Mouse (Mus musculus): Measurements from ENCODE around the gene Fam19a4. TPM values are rescaled to one million over a fixed set of nuclear protein-coding genes. Genes with fewer than 3 reads are reported as not detected.
A peak's percentile ranks its signal among the peaks of the same experiment; 100 is the strongest.

Gene Fam19a4
- not detected in 2 replicates for total RNA-seq (2015)
- 0.33 TPM in 1 of 2 replicates, not detected in the other for total RNA-seq (2017)

- peak; percentile 37; the same call in 1 of the 2 replicates for ATAC-seq (replicated peaks; ENCODE audit: poor library complexity)
These were observed at the start of gene Fam19a4 for GRCm38 (mm10) chr6:97060074-97060681. Gene Fam19a4 (minus strand): TSS chr6:97060413.

DNA sequence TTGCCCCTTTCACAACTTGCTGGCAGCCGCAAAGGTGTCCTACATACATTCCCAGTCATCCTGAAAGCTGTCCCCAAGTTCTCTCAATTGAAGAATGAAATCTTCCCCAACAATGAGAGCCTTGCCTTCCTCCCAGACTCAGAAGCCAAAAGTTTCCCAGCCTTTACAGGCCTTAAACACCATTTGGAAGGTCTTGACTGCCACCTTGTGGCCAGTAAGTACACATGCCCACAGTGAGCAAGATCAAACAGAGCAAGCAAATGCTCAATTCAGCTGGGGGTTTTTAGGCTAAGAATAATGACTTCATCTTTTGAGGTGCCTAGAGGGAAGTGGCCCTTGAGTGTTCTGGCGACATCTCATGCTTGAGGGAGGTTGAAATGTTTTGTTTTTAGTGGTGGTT, 46.6 kb upstream of the Fam19a4 start:
- peak; percentile 86 for ATAC-seq (replicated peaks; ENCODE audit: poor library complexity)

DNA sequence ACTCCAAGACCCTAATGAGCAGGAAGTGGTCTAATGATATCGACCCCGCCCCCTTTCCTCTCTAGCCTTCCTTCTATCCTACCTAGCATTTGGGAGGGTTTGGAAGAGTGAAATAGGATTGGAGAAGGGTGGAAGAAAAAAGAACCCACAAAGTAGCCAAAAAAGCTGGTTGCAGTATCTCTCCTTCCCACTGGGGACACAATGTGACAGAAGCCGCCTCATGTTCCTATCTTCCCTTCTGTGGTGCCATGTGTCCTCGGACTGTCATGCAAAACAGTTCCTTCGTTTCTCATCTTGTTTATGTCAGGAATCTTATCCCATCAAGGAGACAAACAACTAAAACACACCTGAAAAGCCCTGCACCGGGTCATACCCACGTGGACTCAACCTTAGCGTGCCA, 45.9 kb upstream of the Fam19a4 start:
- no peak for ATAC-seq (replicated peaks; ENCODE audit: poor library complexity)

GRCm38 (mm10) chr6:97104264-97104852, 44.1 kb upstream of the Fam19a4 start:
- ATAC-seq (replicated peaks; ENCODE audit: poor library complexity) = peak; percentile 70

DNA sequence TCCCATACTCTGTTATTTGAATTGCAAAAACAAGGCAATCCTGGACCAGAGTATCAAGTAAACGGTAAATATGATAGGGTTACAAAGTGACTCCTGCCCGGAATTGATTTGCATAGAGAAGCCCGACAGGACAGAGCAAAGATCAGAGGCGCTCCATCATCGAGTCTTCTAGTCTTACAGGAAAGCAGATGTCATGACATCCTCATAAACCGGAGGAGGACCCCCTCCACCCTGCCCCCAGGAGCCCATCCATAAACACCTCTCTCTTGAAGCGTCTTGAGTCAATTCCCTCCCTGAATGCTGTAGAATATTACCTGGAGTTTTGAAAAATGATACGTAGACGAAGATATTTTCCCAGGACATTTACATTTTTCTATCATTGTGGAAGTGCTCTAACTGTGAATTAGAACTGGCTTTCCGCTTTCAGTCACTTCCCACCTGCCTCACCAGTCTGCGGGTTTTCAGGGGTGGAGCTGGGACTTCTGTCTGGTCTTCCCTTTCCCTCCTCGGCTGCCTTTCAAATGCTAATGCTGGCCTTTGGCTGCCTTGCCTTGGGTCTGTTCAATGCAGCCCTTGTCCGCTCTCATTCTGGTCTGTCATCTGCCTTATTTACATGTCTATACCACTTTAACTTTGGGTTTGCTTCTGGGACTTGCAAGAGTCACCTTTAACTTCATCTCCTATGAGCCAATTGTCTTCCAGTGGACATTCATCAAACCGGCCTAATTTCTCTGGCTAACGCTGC, 41.9 kb upstream of the Fam19a4 start:
- ATAC-seq (replicated peaks; ENCODE audit: poor library complexity) = no peak

- ATAC-seq (replicated peaks; ENCODE audit: poor library complexity) = no peak
These were observed 41.2 kb upstream of the Fam19a4 start for GRCm38 (mm10) chr6:97101190-97101957.

GRCm38 (mm10) chr6:97082336-97082735, 22.1 kb upstream of the Fam19a4 start:
- ATAC-seq (replicated peaks; ENCODE audit: poor library complexity) = no peak

- no peak for ATAC-seq (replicated peaks; ENCODE audit: poor library complexity)
These were observed 19.8 kb upstream of the Fam19a4 start for GRCm38 (mm10) chr6:97080016-97080415.

DNA sequence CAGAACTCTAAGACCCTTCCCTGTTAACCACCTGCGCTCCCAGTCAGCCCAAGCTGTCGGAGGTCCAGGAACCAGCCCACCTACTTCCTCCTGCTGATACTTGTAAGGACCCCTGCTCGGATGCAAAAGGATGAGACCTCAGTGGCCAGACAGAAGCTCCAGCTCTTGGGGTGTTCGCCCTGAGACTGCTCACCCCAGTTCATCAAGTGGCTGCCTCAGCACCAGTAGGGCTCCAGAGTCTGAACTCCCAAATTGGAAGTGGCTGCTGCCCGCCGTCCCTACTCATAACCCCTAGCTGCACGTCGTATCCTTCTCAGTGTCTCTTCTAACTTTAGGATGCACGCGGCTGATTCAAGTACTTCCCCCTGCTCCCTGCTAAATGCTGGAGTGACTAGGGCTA, 614 bp downstream of the Fam19a4 start:
- 0 out of 2 replicates have a peak, but pooled peaks have one; percentile 31 for ATAC-seq (replicated peaks; ENCODE audit: poor library complexity)

DNA sequence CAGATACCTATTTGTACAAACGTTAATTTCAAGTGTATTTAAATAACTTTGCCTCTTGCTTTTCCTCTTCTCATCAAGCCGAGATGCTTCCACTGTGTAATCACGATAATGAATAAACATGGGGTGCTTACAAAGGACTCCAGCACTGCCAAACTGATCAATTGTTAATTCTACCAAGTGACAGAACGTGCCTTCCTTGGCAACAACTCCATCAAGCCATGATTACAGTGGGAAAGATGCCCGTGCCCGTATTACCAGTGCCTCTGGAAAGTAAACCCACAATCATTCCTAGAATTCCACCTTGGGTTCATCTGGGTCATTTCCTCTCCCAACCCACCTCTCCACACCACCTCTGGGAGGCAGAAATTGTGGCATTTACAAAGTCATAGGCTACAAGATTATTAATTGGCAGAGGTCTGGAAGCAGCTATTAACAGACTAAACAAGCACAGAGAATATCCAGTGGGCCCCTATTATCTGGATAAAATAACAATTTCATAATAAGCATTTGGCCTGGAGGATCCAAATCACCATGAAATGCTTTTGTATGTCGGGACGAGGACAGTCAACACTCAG, 7.9 kb downstream of the Fam19a4 start:
- ATAC-seq (replicated peaks; ENCODE audit: poor library complexity) = no peak

- ATAC-seq (replicated peaks; ENCODE audit: poor library complexity) = no peak
These were observed 11.8 kb downstream of the Fam19a4 start for GRCm38 (mm10) chr6:97048403-97048802.

DNA sequence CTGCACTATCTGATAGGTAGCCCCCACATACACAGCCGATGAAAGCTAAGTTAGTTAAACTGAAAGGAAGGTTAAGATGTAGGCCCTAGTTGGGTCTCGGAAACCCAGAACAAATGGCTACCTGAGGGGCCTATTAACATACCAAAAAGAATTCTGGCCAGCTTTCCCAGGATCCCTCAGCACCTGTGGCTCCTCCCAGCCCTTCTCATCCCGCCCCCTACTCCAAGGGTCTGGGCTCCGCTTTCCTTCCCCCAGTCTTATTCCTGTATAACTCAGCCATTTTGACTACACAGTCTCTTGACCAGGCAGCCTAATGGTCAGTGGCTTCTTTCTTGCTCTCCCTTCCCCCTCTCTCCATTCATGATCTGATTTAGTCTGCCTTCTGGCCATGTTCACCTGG, 13.7 kb downstream of the Fam19a4 start:
- no peak for ATAC-seq (replicated peaks; ENCODE audit: poor library complexity)

GRCm38 (mm10) chr6:97027110-97027677, 33.0 kb downstream of the Fam19a4 start:
- ATAC-seq (replicated peaks; ENCODE audit: poor library complexity) = peak; percentile 66; the same call in 1 of the 2 replicates

- ATAC-seq (replicated peaks; ENCODE audit: poor library complexity) = no peak
These were observed 40.9 kb downstream of the Fam19a4 start for GRCm38 (mm10) chr6:97019323-97019722.

GRCm38 (mm10) chr6:97016711-97017110, 43.5 kb downstream of the Fam19a4 start:
- ATAC-seq (replicated peaks; ENCODE audit: poor library complexity) = no peak

DNA sequence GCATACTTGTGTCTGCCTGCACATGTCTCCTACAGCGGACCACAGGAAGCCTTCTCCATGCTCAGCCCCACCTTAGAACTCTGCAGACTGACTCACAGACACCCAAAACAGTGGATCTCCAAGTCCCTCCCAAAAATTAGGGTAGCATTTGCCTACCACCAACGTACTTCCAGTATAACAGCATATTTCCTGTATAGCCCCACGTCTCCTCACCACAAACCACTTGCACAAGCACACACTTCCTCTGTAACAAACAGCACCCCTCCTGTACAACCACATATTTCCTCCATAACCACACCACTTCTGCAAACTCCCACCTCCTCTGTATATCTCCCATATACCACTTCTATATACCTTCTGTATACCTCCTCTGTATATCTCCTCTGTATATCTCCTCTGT, 44.2 kb downstream of the Fam19a4 start:
- ATAC-seq (replicated peaks; ENCODE audit: poor library complexity) = peak; percentile 98

GRCm38 (mm10) chr6:97006513-97007094, 53.6 kb downstream of the Fam19a4 start:
- peak; percentile 95 for ATAC-seq (replicated peaks; ENCODE audit: poor library complexity)

DNA sequence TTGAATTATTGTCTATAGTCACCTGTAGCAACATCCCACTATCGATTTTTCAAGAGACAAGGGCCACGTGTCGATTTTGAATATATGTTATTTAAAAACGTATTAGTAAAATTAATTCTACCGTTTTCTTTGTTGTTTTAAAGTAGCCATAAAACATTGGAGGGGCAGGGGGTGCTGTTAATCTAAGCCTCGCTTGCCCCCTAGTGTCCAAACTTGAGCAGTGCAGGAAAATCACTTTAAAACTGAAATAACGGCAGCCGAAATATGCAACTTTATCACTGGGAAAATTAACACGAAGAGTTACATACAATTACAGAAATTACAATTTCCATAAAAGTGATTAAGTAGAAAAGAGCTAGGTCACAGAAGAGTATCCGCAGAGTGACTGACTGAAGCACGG, 55.2 kb downstream of the Fam19a4 start:
- ATAC-seq (replicated peaks; ENCODE audit: poor library complexity) = peak; percentile 68

GRCm38 (mm10) chr6:96995556-96996159, 64.6 kb downstream of the Fam19a4 start:
- ATAC-seq (replicated peaks; ENCODE audit: poor library complexity) = no peak; the same call in 1 of the 2 replicates

- no peak for ATAC-seq (replicated peaks; ENCODE audit: poor library complexity)
These were observed 68.5 kb downstream of the Fam19a4 start for GRCm38 (mm10) chr6:96991741-96992140.
